Mouse (Mus musculus) cerebral cortex, adult 2 months (tissue): Measurements from ENCODE around the gene Tdpoz3.

ENCODE experiments used
- WGBS: fragments of 180-500 bp; shearing (Covaris S2); methylation state at CpG from one replicate; pipeline ENCODE4 v1.1.7; 2018; 5-methylcytosine and 5-hydroxymethylcytosine counted together

Gene Tdpoz3

GRCm38 (mm10) chr3:93825720-93826119 is at the start of gene Tdpoz3:
Gene Tdpoz3, plus strand, starts transcription at chr3:93826020.
- 81% methylated on average over 1 of the region's 1 CpGs for WGBS

GRCm38 (mm10) chr3:93796098-93796497 is 29.7 kb upstream of the Tdpoz3 start, which contains the start of gene Tdpoz4:
Gene Tdpoz4, plus strand, starts transcription at chr3:93796398.

GRCm38 (mm10) chr3:93858957-93859356 is 33.1 kb downstream of the Tdpoz3 start:
- 79% methylated on average over 8 of the region's 8 CpGs for WGBS

GRCm38 (mm10) chr3:93870635-93871034 is 44.8 kb downstream of the Tdpoz3 start:
- WGBS, result 81% methylated on average over 8 of the region's 8 CpGs
